16 mouse cellular contexts compared by ENCODE assay signal in genomic region chr2:49431015-49431414, GRCm38 (mm10). TPM values are rescaled to one million over a fixed set of nuclear protein-coding genes. Genes with fewer than 3 reads are reported as not detected.
A peak's percentile ranks its signal among the peaks of the same experiment; 100 is the strongest.
DNase-seq lines count a peak whose midpoint lies in the region; ATAC-seq lines count a peak whose summit lies in the region.
"Had no signal": no experiment of that assay in that cellular context is flagged by ENCODE, and none has a peak within 500 bp of the region (broad histone marks: within the 10 kb centered on the region; RNA-seq: fewer than 3 reads in every experiment).

No protein-coding gene starts in this region.

- ATAC-seq in granulocyte monocyte progenitor cell, adult 5-6 weeks (replicated peaks; ENCODE audit: poor library complexity, severe bottlenecking), result peak; percentile 74
- peak; percentile 20; the same call in 1 of the 2 replicates for ATAC-seq in megakaryocyte progenitor cell, adult 5-6 weeks (replicated peaks; ENCODE audit: poor library complexity)
- ATAC-seq: forebrain, embryonic 14.5 days; forebrain, embryonic 16.5 days had no signal

- DNase-seq in 416B (ENCODE audit: low read depth), result peak; percentile 62
- DNase-seq in c-Kit-positive CD71-positive TER-119-positive erythroid progenitor cells, embryonic 14.5 days (ENCODE audit: low spot score), result no peak
- no peak for DNase-seq in kidney, postnatal 14 days
- DNase-seq: adrenal gland, adult 2 months; adrenal gland, postnatal 10 days; adrenal gland, postnatal 25 days; cerebellum, adult 11-12 months; cerebellum, adult 2 months; cerebellum, adult 9-10 months; cerebellum, postnatal 10 days; cerebellum, postnatal 25 days; embryo, embryonic 11 days had no signal

RNA-seq across cellular contexts. Expression of gene Epc2, which starts 20.3 kb away (rescaled TPM):
- 17.1 and 23.9 TPM in 2 replicates for total RNA-seq in granulocyte monocyte progenitor cell, adult 5-6 weeks (2014; fragmentation: Nextera tagmentation)
- 28.3 and 30.8 TPM in 2 replicates for total RNA-seq in granulocyte monocyte progenitor cell, adult 5-6 weeks (2017)
- 30.5 and 34.0 TPM in 2 replicates for total RNA-seq in megakaryocyte progenitor cell, adult 5-6 weeks (2015)
- 29.5 and 40.2 TPM in 2 replicates for total RNA-seq in megakaryocyte progenitor cell, adult 5-6 weeks (2017)
